Mouse (Mus musculus): ENCODE results near the gene Tnik. TPM values are rescaled to one million over a fixed set of nuclear protein-coding genes. Genes with fewer than 3 reads are reported as not detected.
A peak's percentile ranks its signal among the peaks of the same experiment; 100 is the strongest.

Tnik gene
- polyA plus RNA-seq, 1 experiment from 2014 or later = 7.1 TPM

GRCm38 (mm10) chr3:28502697-28503096 is 239.7 kb downstream of the Tnik start:
- WGBS = 83% methylated on average over 3 of the region's 3 CpGs
- no peaks in the 10 kb centered on the region for H3K4me1 ChIP-seq
- H3K27ac ChIP-seq = no peak overlapping the region
- no peak overlapping the region for H3K4me2 ChIP-seq
- H3K9ac ChIP-seq = no peak overlapping the region
- H3K27me3 ChIP-seq = no peaks in the 10 kb centered on the region
- no peak for ATAC-seq (ENCODE audit: insufficient number of reproducible peaks, low FRiP score, low TSS enrichment, low read depth)
- no peak overlapping the region for H3K4me3 ChIP-seq
- H3K36me3 ChIP-seq = no peaks in the 10 kb centered on the region
- no peaks in the 10 kb centered on the region for H3K9me3 ChIP-seq

- no peaks in the 10 kb centered on the region for H3K4me1 ChIP-seq
- WGBS = 86% methylated on average over 6 of the region's 6 CpGs
- H3K9ac ChIP-seq = no peak overlapping the region
- no peaks in the 10 kb centered on the region for H3K9me3 ChIP-seq
- no peaks in the 10 kb centered on the region for H3K27me3 ChIP-seq
- no peaks in the 10 kb centered on the region for H3K36me3 ChIP-seq
- H3K4me3 ChIP-seq = no peak overlapping the region
- no peak overlapping the region for H3K4me2 ChIP-seq
- no peak overlapping the region for H3K27ac ChIP-seq
- no peak for ATAC-seq (ENCODE audit: insufficient number of reproducible peaks, low FRiP score, low TSS enrichment, low read depth)
These were observed 246.4 kb downstream of the Tnik start for GRCm38 (mm10) chr3:28509337-28509935.

GRCm38 (mm10) chr3:28523004-28523482 is 260.0 kb downstream of the Tnik start:
- Histone ChIP-seq H3K27me3 (no peaks in the 10 kb centered on the region), H3K27ac (no peak overlapping the region), H3K9ac (no peak overlapping the region), H3K4me2 (no peak overlapping the region), H3K9me3 (no peaks in the 10 kb centered on the region), H3K4me1 (no peaks in the 10 kb centered on the region), H3K4me3 (no peak overlapping the region), H3K36me3 (no peaks in the 10 kb centered on the region)
- 52% methylated on average over 6 of the region's 6 CpGs for WGBS
- ATAC-seq (ENCODE audit: insufficient number of reproducible peaks, low FRiP score, low TSS enrichment, low read depth) = no peak

- Histone ChIP-seq H3K27me3 (no peaks in the 10 kb centered on the region), H3K36me3 (no peaks in the 10 kb centered on the region), H3K4me2 (no peak overlapping the region), H3K4me1 (no peaks in the 10 kb centered on the region), H3K9ac (no peak overlapping the region), H3K9me3 (no peaks in the 10 kb centered on the region), H3K27ac (no peak overlapping the region), H3K4me3 (no peak overlapping the region)
- 38% methylated on average over 4 of the region's 4 CpGs for WGBS
- ATAC-seq (ENCODE audit: insufficient number of reproducible peaks, low FRiP score, low TSS enrichment, low read depth) = no peak
These were observed 260.6 kb downstream of the Tnik start for GRCm38 (mm10) chr3:28523541-28524165.

- 87% methylated on average over 3 of the region's 3 CpGs for WGBS
- no peak for ATAC-seq (ENCODE audit: insufficient number of reproducible peaks, low FRiP score, low TSS enrichment, low read depth)
These were observed 261.5 kb downstream of the Tnik start for GRCm38 (mm10) chr3:28524562-28524961.

GRCm38 (mm10) chr3:28526671-28527070 is 263.7 kb downstream of the Tnik start:
- ATAC-seq (ENCODE audit: insufficient number of reproducible peaks, low FRiP score, low TSS enrichment, low read depth) = no peak
- no peaks in the 10 kb centered on the region for H3K36me3 ChIP-seq
- WGBS = 65% methylated on average over 2 of the region's 2 CpGs
- H3K4me3 ChIP-seq = no peak overlapping the region
- H3K4me2 ChIP-seq = no peak overlapping the region
- no peaks in the 10 kb centered on the region for H3K4me1 ChIP-seq
- no peaks in the 10 kb centered on the region for H3K9me3 ChIP-seq
- no peaks in the 10 kb centered on the region for H3K27me3 ChIP-seq
- no peak overlapping the region for H3K27ac ChIP-seq
- no peak overlapping the region for H3K9ac ChIP-seq

More at GRCm38 (mm10) chr3:28524562-28524961, 261.5 kb downstream of the Tnik start:
- Histone ChIP-seq H3K36me3 (no peaks in the 10 kb centered on the region), H3K4me3 (no peak overlapping the region), H3K9me3 (no peaks in the 10 kb centered on the region), H3K4me2 (no peak overlapping the region), H3K9ac (no peak overlapping the region), H3K27ac (no peak overlapping the region), H3K4me1 (no peaks in the 10 kb centered on the region), H3K27me3 (no peaks in the 10 kb centered on the region)

- Histone ChIP-seq H3K9me3 (no peaks in the 10 kb centered on the region), H3K36me3 (no peaks in the 10 kb centered on the region), H3K4me3 (no peak overlapping the region), H3K27ac (no peak overlapping the region), H3K4me1 (no peaks in the 10 kb centered on the region), H3K4me2 (no peak overlapping the region), H3K27me3 (no peaks in the 10 kb centered on the region), H3K9ac (no peak overlapping the region)
- ATAC-seq (ENCODE audit: insufficient number of reproducible peaks, low FRiP score, low TSS enrichment, low read depth) = no peak
- WGBS = 89% methylated on average over 4 of the region's 4 CpGs
These were observed 264.2 kb downstream of the Tnik start for GRCm38 (mm10) chr3:28527231-28527630.

GRCm38 (mm10) chr3:28529548-28529947 is 266.5 kb downstream of the Tnik start:
- Histone ChIP-seq H3K27ac (no peak overlapping the region), H3K9ac (no peak overlapping the region), H3K4me1 (no peaks in the 10 kb centered on the region), H3K36me3 (no peaks in the 10 kb centered on the region), H3K27me3 (no peaks in the 10 kb centered on the region), H3K9me3 (no peaks in the 10 kb centered on the region), H3K4me3 (no peak overlapping the region), H3K4me2 (no peak overlapping the region)
- 83% methylated on average over 4 of the region's 4 CpGs for WGBS
- no peak for ATAC-seq (ENCODE audit: insufficient number of reproducible peaks, low FRiP score, low TSS enrichment, low read depth)

- H3K9me3 ChIP-seq = no peaks in the 10 kb centered on the region
- 57% methylated on average over 15 of the region's 15 CpGs for WGBS
- peak overlapping the region; percentile 25 for H3K4me3 ChIP-seq
- no peaks in the 10 kb centered on the region for H3K4me1 ChIP-seq
- ATAC-seq (ENCODE audit: insufficient number of reproducible peaks, low FRiP score, low TSS enrichment, low read depth) = no peak
- H3K27ac ChIP-seq = no peak overlapping the region
- H3K9ac ChIP-seq = no peak overlapping the region
- peak overlapping the region; percentile 20 for H3K4me2 ChIP-seq
- H3K27me3 ChIP-seq = no peaks in the 10 kb centered on the region
- no peaks in the 10 kb centered on the region for H3K36me3 ChIP-seq
These were observed 268.4 kb downstream of the Tnik start for GRCm38 (mm10) chr3:28531294-28531956.

- Histone ChIP-seq H3K27ac (no peak overlapping the region), H3K9me3 (no peaks in the 10 kb centered on the region), H3K4me1 (no peaks in the 10 kb centered on the region), H3K36me3 (no peaks in the 10 kb centered on the region), H3K27me3 (no peaks in the 10 kb centered on the region), H3K9ac (no peak overlapping the region), H3K4me2 (no peak overlapping the region), H3K4me3 (no peak overlapping the region)
- ATAC-seq (ENCODE audit: insufficient number of reproducible peaks, low FRiP score, low TSS enrichment, low read depth) = no peak
- 92% methylated on average over 7 of the region's 7 CpGs for WGBS
These were observed 269.7 kb downstream of the Tnik start for GRCm38 (mm10) chr3:28532666-28533065.

GRCm38 (mm10) chr3:28540121-28540520 is 277.1 kb downstream of the Tnik start:
- Histone ChIP-seq H3K4me1 (no peaks in the 10 kb centered on the region), H3K4me3 (no peak overlapping the region), H3K36me3 (no peaks in the 10 kb centered on the region), H3K4me2 (no peak overlapping the region), H3K9ac (no peak overlapping the region), H3K27ac (no peak overlapping the region), H3K27me3 (no peaks in the 10 kb centered on the region), H3K9me3 (no peaks in the 10 kb centered on the region)
- 79% methylated on average over 5 of the region's 5 CpGs for WGBS
- no peak for ATAC-seq (ENCODE audit: insufficient number of reproducible peaks, low FRiP score, low TSS enrichment, low read depth)

- ATAC-seq (ENCODE audit: insufficient number of reproducible peaks, low FRiP score, low TSS enrichment, low read depth) = no peak
- H3K9ac ChIP-seq = no peak overlapping the region
- no peak overlapping the region for H3K4me3 ChIP-seq
- no peak overlapping the region for H3K27ac ChIP-seq
- 93% methylated on average over 3 of the region's 3 CpGs for WGBS
- H3K4me1 ChIP-seq = no peaks in the 10 kb centered on the region
- no peaks in the 10 kb centered on the region for H3K36me3 ChIP-seq
- no peak overlapping the region for H3K4me2 ChIP-seq
- H3K9me3 ChIP-seq = no peaks in the 10 kb centered on the region
- H3K27me3 ChIP-seq = no peaks in the 10 kb centered on the region
These were observed 279.9 kb downstream of the Tnik start for GRCm38 (mm10) chr3:28542941-28543340.

Measured in limb, embryonic 15.5 days (tissue).